Mouse (Mus musculus) ES-E14 (cell line): ENCODE measurements at regions not wholly inside any gene's neighbourhood (a gene's known extent, or its start where the extent isn't known, plus 50 kb on each side); places are given as distances from the start of the nearest gene placed in this dataset.

Experiments
- DNase-seq: peaks from one replicate; pipeline ENCODE4 v3.0.0-alpha.2; 2013; ENCODE audit warnings: low read depth, low spot score
- H3K27ac ChIP-seq: 2 replicates; pipeline ENCODE4 v1.5.1; 2012; ENCODE audit warnings: low read depth, mild to moderate bottlenecking, low read length, moderate library complexity, mixed read lengths; ENCODE audit not compliant: poor library complexity, insufficient read depth, severe bottlenecking
- H3K36me3 ChIP-seq: 2 replicates; pipeline ENCODE4 v1.6.1; 2012; ENCODE audit warnings: mild to moderate bottlenecking, low read length, moderate library complexity, mixed read lengths; ENCODE audit not compliant: control insufficient read depth, poor library complexity, insufficient read depth, severe bottlenecking
- H3K4me1 ChIP-seq, 2 experiments: fragments of 150-350 bp in 1 of 2; sonication (generic) in 1 of 2; 2 replicates each; pipeline ENCODE4 v1.6.1; 2012; ENCODE audit warnings: low read length in 2 of 2, mild to moderate bottlenecking in 1 of 2, mixed read lengths in 1 of 2; ENCODE audit not compliant: control insufficient read depth in 2 of 2, insufficient read depth in 2 of 2, poor library complexity in 1 of 2
- H3K4me3 ChIP-seq, 2 experiments: fragments of 150-350 bp in 1 of 2; sonication (generic) in 1 of 2; 2 replicates each; pipeline ENCODE4 v1.5.1; 2012; ENCODE audit warnings: low read length in 2 of 2, low read depth in 1 of 2, mild to moderate bottlenecking in 1 of 2, mixed read lengths in 1 of 2; ENCODE audit not compliant: insufficient read depth in 1 of 2, poor library complexity in 1 of 2, severe bottlenecking in 1 of 2
- H3K9ac ChIP-seq: 2 replicates; pipeline ENCODE4 v1.6.1; 2012; ENCODE audit warnings: low read depth, mild to moderate bottlenecking, low read length, mixed read lengths; ENCODE audit not compliant: poor library complexity, insufficient read depth, severe bottlenecking
- H3K9me3 ChIP-seq: fragments of 150-350 bp; sonication (generic); 2 replicates; pipeline ENCODE4 v1.6.1; 2012; ENCODE audit warnings: low read depth, mild to moderate bottlenecking, low read length; ENCODE audit not compliant: control insufficient read depth, insufficient read depth
- CHD2 ChIP-seq: IDR thresholded peaks from 2 replicates; pipeline ENCODE4 v1.6.1; 2014; ENCODE audit warnings: mild to moderate bottlenecking, low read depth, low read length, inconsistent platforms
- HCFC1 ChIP-seq: IDR thresholded peaks from 2 replicates; pipeline ENCODE4 v1.6.1; 2012; ENCODE audit warnings: low read length, inconsistent platforms, borderline replicate concordance; ENCODE audit not compliant: insufficient read depth
- MAFK ChIP-seq: IDR thresholded peaks from 2 replicates; pipeline ENCODE4 v1.6.1; 2014; ENCODE audit warnings: mild to moderate bottlenecking, low read depth, low read length, inconsistent platforms; ENCODE audit not compliant: insufficient read depth
- ZC3H11A ChIP-seq: IDR thresholded peaks from 2 replicates; pipeline ENCODE4 v1.6.1; 2012; ENCODE audit warnings: low read depth, mild to moderate bottlenecking, inconsistent platforms, low read length, borderline replicate concordance
- ZNF384 ChIP-seq: IDR thresholded peaks from 2 replicates; pipeline ENCODE4 v1.6.1; 2012; ENCODE audit warnings: low read depth, low read length, inconsistent platforms
- in situ Hi-C, 2 experiments: fragments of 600-800 bp; cut with MboI; formaldehyde crosslinking; loops; one replicate each; pipeline ENCODE4 v1.15.1; 2025; ENCODE audit warnings: low sequenced_read_pairs in 2 of 2, inconsistent platforms in 1 of 2; ENCODE audit not compliant: unreplicated experiment in 2 of 2

DNA sequence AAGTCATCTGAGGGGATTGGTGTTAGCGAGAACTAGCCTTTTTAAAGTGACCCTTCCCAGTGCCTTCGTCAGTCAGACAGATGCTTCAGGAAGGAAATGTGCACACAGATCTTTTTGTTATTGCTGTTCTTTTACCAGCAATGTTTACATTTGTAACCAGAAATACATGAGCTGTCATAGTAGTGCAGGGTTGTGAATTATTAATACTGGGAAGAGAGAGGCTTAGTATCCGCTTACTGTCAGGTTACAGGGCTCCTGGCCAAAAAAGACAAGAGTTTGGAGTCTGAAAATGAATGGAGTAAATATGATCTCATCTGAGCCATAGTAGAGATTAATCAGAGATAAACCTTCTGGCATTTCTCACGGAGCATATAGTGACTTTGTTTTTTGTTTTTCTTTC, 178.3 kb upstream of the Kcnj16 start:
- in situ Hi-C loops, result no loop called here
- no peaks in the 10 kb centered on the region for H3K36me3 ChIP-seq
- TF ChIP-seq HCFC1 (no peak), ZNF384 (no peak), ZC3H11A (no peak), CHD2 (no peak), MAFK (no peak)
- H3K27ac ChIP-seq, result no peak overlapping the region
- no peak overlapping the region for H3K9ac ChIP-seq
- no peaks in the 10 kb centered on the region for H3K4me1 ChIP-seq
- no peak overlapping the region for H3K4me3 ChIP-seq
- no peak for DNase-seq
- no peaks in the 10 kb centered on the region for H3K9me3 ChIP-seq

DNA sequence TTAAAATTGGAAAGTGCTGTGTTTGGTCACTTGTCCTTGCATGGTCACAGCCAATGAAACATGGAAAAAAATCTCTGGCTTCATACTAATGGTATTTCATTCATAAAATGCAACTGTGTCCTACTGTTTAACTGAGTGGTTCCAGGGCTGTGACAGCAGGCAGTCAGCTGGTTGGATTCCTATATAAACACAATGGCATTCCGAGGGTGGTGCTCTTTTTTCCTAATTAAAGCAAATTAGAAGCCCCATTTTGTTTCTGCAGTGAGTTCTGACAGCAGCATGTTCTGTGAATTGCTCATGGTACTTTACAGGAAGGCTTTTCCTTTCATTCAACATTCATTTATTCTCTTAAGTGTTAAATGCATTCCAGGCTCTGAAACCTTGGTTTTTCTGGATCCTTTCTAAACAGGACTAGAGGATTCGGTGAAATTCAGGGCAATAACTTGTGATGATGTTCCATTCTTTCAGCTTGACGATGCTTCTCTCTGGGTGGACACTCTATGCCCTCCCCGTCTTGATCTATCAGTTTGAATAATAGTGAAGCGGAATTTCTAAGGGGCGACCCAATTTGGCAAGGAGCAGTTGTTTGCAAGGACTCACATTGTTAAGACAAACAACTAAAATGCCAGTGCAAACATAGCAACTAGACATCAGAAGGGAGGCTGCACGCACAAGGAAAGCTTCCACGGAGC, 167.8 kb upstream of the Kcnj16 start:
- H3K4me1 ChIP-seq, result no peaks in the 10 kb centered on the region
- H3K27ac ChIP-seq, result no peak overlapping the region
- no peak overlapping the region for H3K4me3 ChIP-seq
- in situ Hi-C loops, result no loop called here
- TF ChIP-seq ZNF384, result no peak
- TF ChIP-seq CHD2, result no peak
- TF ChIP-seq ZC3H11A, result no peak
- TF ChIP-seq MAFK, result no peak
- TF ChIP-seq HCFC1, result no peak
- no peak overlapping the region for H3K9ac ChIP-seq
- no peak for DNase-seq
- H3K36me3 ChIP-seq, result no peaks in the 10 kb centered on the region
- H3K9me3 ChIP-seq, result no peaks in the 10 kb centered on the region

GRCm38 (mm10) chr11:110802013-110802412, 165.8 kb upstream of the Kcnj16 start:
- no peak overlapping the region for H3K4me3 ChIP-seq
- H3K9ac ChIP-seq, result no peak overlapping the region
- H3K27ac ChIP-seq, result no peak overlapping the region
- in situ Hi-C loops, result no loop called here
- TF ChIP-seq CHD2 (no peak), ZC3H11A (no peak), HCFC1 (no peak), ZNF384 (no peak), MAFK (no peak)
- H3K9me3 ChIP-seq, result no peaks in the 10 kb centered on the region
- no peaks in the 10 kb centered on the region for H3K36me3 ChIP-seq
- no peak for DNase-seq
- no peaks in the 10 kb centered on the region for H3K4me1 ChIP-seq

- TF ChIP-seq HCFC1 (no peak), CHD2 (no peak), ZC3H11A (no peak), MAFK (no peak), ZNF384 (no peak)
Observed at GRCm38 (mm10) chr11:110804079-110804478, 163.8 kb upstream of the Kcnj16 start.

GRCm38 (mm10) chr11:110813137-110813536, 154.7 kb upstream of the Kcnj16 start:
- no peak overlapping the region for H3K27ac ChIP-seq
- H3K9me3 ChIP-seq, result no peaks in the 10 kb centered on the region
- no peak overlapping the region for H3K9ac ChIP-seq
- H3K4me3 ChIP-seq, result no peak overlapping the region
- H3K36me3 ChIP-seq, result no peaks in the 10 kb centered on the region
- no peak for DNase-seq
- H3K4me1 ChIP-seq, result no peaks in the 10 kb centered on the region
- TF ChIP-seq ZNF384, result no peak
- TF ChIP-seq ZC3H11A, result no peak
- TF ChIP-seq CHD2, result no peak
- TF ChIP-seq MAFK, result no peak
- TF ChIP-seq HCFC1, result no peak
- in situ Hi-C loops, result no loop called here

More at GRCm38 (mm10) chr11:110804079-110804478, 163.8 kb upstream of the Kcnj16 start:
- H3K9ac ChIP-seq, result no peak overlapping the region
- in situ Hi-C loops, result no loop called here
- H3K36me3 ChIP-seq, result no peaks in the 10 kb centered on the region
- no peaks in the 10 kb centered on the region for H3K4me1 ChIP-seq
- no peaks in the 10 kb centered on the region for H3K9me3 ChIP-seq
- DNase-seq, result no peak
- no peak overlapping the region for H3K4me3 ChIP-seq
- no peak overlapping the region for H3K27ac ChIP-seq
